Mouse (Mus musculus): ENCODE data around the gene Kif1b.

Gene Kif1b

DNA sequence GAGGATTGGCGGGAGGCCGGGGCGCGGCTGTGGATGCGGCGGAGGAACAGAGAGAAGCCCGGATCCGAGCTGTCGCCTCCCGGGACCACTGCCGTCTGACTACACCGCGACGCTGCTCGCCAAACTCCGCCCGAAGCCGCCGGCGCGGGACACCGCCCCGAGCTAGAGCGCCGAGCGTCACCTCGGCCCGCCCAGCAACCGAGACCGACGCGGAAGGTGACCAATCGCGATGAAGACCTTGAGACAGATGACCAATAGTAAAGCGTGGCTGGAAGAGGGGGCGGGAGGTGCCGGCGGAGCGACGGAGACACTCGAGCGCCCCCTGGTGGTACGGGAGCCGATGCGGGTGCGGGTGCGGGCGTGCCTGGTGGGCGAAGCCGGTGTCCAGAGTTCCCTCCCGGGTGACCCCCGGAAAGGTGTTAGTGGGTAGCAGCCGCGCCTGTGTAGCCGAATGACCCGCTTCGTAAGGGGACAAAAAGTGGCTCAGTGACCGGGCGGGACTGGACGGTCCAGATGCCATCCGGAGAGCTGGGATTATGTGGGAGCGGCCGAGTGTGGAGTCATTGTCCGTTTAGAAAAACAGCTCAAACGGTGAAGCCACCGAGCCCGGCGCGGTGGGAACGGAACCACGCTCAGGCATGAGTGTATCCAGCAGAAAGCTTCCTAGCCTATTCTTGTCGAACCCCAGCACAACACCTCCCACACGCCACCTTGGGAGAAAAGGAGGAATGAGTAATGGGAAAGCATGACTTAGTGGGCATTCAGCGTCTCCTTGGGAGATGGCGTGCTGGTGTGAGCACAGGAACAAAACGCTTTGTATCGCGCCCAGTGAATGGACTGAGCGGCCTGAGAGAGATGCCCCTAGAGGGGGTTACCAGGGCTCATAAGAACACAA, at the start of gene Kif1b:
Kif1b (minus strand) TSS at position 98 of the 895 bp plus-strand sequence.
- in situ Hi-C loops (cut with MboI; ENCODE audit: low pct_unique_long_range_greater_than_20kb in 1 of 2, low sequenced_read_pairs in 2 of 2, unreplicated experiment in 1 of 2): no loop called here

DNA sequence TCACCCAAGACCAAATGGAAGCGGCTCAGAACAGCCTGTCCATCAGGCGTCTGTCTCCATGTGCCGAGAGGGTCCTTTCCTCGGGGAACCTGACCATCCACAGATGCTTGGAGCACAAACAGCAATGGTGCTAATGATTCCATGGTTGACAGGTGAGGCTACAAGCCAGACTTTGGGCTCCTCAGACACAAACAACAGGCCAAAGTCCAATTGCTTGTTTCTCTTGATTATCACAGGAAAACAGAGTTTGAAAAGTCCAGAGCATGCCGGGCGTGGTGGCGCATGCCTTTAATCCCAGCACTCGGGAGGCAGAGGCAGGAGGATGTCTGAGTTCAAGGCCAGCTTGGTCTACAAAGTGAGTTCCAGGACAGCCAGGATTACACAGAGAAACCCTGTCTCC, 47.2 kb upstream of the Kif1b start:
- in situ Hi-C loops (cut with MboI; ENCODE audit: low pct_unique_long_range_greater_than_20kb in 1 of 2, low sequenced_read_pairs in 2 of 2, unreplicated experiment in 1 of 2): no loop called here

DNA sequence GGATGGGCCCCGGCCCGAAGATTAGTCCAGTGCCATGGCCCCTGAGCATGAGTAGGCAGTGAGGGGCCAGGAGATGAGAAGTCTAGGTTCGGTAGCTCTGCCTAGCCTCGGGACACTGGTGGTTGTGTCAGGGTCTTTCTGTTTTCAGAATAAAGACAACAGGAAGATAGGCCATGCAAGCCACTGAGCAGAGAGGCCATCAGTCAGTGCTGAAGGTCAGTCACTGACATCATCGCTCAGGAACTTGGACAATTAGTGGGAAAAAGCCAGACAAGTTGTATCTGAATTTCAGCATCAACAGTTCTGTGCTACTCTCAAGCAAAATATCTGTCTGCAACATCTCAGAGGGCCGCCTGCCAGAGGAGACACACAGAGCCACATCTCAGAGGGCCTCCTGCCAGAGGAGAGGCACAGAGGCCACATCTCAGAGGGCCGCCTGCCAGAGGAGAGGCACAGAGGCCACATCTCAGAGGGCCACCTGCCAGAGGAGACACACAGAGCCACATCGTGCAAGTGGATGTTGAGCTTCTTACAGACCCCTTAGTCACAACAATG, 44.2 kb upstream of the Kif1b start:
- in situ Hi-C loops (cut with MboI; ENCODE audit: low pct_unique_long_range_greater_than_20kb in 1 of 2, low sequenced_read_pairs in 2 of 2, unreplicated experiment in 1 of 2): no loop called here

DNA sequence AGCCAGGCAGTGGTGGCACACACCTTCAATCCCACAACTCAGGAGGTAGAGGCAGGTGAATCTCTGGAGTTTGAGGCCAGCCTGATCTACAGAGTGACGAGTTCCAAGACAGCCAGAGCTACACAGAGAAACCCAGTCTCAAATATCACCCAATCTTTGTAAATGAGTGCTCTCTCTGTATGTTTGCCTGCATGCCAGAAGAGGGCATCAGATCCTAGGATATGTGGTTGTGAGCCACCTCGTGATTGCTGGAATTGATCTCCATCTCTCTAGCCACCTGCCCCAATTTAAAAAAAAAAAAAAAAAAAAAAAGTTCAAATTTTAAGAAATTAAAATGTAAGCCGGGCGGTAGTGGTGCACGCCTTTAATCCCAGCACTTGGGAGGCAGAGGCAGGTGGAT, 41.5 kb upstream of the Kif1b start:
- in situ Hi-C loops (cut with MboI; ENCODE audit: low pct_unique_long_range_greater_than_20kb in 1 of 2, low sequenced_read_pairs in 2 of 2, unreplicated experiment in 1 of 2): no loop called here

DNA sequence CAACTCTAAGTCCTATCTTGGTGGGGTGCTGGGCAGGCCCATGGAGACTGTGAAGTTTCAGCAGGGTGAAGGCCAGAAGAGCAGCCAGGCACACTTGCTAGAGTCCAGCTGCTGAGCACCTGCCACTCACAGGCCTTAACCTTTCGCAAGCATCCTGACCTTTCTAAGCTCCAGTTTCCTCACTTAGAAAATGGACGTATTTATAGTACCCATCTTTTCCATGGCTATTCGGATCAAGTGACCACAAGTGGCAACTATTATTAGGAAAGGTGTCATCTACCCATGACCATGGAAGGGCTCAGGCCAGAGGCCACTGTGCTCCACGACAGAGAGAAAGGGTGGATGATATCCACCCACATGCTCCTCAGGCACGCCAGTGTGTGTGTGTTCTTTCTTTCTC, 38.4 kb upstream of the Kif1b start:
- in situ Hi-C loops (cut with MboI; ENCODE audit: low pct_unique_long_range_greater_than_20kb in 1 of 2, low sequenced_read_pairs in 2 of 2, unreplicated experiment in 1 of 2): no loop called here

DNA sequence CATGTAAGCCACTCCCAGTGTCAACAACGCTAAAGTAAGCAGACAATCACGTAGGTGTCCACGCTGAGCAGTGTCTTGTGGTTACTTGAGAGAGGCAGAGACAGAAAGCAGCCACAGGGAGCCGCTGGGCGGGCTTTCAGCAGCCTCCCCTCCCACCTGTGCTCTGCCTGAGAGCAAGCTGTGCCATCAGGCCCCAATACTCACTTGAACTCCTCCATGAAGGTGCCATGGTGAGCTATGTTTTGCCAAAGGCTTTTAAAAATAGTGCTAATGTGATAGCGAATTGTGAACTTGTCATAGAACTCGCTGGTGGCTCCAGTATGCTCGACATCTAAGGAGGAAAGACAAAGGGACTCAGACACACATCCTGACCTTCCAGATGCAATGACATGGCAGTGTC, 36.8 kb upstream of the Kif1b start:
- in situ Hi-C loops (cut with MboI; ENCODE audit: low pct_unique_long_range_greater_than_20kb in 1 of 2, low sequenced_read_pairs in 2 of 2, unreplicated experiment in 1 of 2): no loop called here

DNA sequence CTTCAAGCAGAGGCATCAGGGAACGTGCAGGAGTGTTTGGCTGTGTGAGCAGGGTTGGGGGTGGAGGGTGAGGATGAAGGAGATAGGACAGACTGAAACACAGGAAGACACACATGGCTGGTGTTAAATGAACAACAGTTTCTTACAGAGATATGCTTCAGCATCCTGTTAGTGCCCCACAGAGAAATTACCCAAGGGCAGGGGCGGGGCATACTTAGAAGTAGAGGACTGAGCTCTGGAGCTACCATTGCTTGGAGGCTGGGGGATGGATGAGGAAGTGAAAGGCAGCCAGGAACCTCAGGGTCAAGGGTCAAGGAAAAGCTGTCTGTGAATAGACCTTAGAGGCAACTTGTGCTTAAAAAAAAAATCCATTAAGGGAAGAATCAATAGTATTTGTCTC, 33.2 kb upstream of the Kif1b start:
- in situ Hi-C loops (cut with MboI; ENCODE audit: low pct_unique_long_range_greater_than_20kb in 1 of 2, low sequenced_read_pairs in 2 of 2, unreplicated experiment in 1 of 2): no loop called here

DNA sequence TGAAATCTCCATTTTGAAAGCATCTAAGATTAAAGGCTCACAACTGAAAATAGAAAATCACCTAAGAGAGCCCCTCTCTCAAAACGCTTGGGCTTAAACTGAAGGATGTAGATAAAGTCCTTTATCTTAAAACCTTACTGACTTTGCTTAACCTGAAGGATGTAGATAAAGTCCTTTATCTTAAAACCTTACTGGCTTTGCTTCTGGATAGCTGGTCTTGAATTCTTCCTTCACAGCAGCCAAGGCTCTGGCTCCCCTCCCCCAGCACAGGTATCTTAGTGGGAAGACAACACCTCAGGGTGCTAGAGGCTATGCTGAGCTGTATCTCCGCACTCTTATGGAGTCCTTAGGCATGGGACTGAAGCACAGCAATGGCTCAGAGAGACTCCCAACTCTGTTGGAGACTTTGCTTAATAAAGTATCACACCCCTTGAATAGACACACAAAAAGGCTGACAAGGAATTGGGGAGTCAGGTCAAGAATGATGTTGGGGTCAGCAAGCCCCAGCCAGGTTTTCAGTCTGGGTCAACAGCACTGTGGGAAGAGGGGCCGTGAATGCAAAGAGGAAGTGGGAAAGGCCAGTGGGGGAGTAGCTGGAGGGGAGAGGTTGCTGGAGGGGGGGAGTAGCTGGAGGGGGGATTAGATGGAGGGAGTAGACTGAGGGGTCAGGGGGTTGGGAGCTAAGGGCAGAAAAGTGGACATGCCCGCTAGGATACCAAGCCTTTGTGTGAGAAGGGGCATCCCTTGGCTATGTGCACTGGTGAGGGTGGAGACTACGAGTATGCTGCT, 32.1 kb upstream of the Kif1b start:
- in situ Hi-C loops (cut with MboI; ENCODE audit: low pct_unique_long_range_greater_than_20kb in 1 of 2, low sequenced_read_pairs in 2 of 2, unreplicated experiment in 1 of 2): no loop called here

DNA sequence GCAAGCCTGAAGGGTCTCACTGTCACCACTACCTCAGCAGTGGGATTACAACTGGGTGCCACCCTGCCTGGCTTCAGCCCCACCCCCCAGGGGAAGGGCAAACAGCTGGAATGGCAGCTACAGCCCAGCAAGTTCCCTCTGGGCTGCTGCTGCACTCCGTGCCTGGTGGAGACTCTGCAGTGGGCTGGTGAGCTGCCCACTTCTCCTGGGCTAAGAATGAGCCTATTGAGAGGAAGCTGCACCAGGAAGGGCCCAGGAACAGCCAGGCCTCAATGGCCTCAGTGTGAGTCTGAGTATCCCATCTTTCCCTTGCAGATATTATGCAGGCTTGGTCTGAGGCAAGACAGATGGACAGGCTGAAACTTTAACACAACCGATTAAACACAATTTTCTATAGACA, 30.6 kb upstream of the Kif1b start:
- in situ Hi-C loops (cut with MboI; ENCODE audit: low pct_unique_long_range_greater_than_20kb in 1 of 2, low sequenced_read_pairs in 2 of 2, unreplicated experiment in 1 of 2): no loop called here

DNA sequence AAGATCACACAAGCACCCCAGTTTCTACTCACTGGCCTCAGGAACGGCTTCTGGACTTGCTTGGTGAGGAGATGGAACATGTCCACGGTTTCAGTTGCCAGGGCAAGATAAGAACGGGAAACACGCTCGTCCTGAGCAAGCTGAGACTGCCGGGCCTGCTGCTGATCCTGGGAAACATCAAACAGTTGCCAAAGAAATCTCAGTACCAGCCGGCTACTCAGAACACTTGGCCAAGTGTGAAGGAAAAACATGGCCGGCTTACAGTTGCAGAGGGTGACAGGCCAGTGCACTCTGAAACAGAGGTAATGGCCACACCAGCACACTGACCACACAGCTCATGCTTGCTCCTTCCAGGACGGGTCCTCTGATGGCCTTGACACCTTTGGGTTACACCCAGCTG, 29.9 kb upstream of the Kif1b start:
- in situ Hi-C loops (cut with MboI; ENCODE audit: low pct_unique_long_range_greater_than_20kb in 1 of 2, low sequenced_read_pairs in 2 of 2, unreplicated experiment in 1 of 2): no loop called here

DNA sequence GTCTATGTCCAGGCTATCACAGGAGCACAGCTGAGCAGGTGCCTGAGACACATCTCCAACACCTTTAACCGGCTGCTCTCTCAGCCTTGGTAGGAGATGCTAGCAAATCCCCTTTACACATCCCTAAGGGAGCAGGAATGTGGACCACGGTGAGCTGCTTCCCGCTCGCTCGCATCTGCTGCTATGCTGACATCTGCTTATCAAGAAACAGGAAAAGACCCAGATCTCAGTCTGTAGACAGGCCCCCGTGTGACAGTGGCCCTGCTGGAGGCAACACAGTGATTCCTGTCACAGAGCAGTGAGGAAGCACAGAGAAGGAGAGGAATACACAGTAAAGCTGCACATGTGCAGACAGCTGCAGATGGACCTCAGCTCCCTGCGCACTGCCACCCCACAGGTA, 28.8 kb upstream of the Kif1b start:
- in situ Hi-C loops (cut with MboI; ENCODE audit: low pct_unique_long_range_greater_than_20kb in 1 of 2, low sequenced_read_pairs in 2 of 2, unreplicated experiment in 1 of 2): no loop called here

DNA sequence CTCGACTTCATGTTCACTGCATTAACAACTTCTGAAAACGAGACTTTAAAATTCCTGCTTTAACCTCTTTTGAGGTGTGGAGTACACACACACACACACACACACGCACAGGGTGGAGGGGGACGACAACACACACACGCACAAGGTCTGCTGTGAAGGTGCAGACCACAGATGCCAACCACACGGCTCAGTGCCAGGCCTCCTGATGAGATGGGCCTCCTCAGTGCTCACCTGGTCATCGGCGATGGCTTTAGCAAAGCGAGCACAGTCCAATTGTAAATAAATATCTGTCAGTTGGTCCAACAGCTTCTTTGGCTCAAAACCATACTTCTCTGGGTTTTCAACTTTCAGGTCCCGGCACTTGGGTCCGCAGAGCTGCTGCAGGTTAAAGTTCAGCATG, 27.4 kb upstream of the Kif1b start:
- in situ Hi-C loops (cut with MboI; ENCODE audit: low pct_unique_long_range_greater_than_20kb in 1 of 2, low sequenced_read_pairs in 2 of 2, unreplicated experiment in 1 of 2): no loop called here

DNA sequence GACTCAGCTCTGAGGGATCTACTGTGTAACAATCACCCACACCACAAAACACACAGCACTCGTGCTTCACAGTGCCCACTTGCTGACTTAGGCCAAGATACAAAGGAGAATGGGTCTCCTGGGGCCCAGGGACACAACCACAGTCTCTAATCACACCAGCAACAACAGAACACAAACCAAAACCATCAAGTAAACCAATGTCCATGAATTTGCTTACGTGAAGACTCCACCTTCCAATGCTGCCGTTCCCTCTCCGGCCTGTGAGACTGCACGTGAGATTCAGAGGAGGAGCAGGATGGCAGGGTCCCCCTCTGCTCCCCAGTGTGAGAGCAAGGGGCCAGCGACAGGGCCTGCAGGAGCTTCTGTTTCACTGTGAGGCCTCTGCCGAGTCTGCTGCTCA, 25.2 kb upstream of the Kif1b start:
- in situ Hi-C loops (cut with MboI; ENCODE audit: low pct_unique_long_range_greater_than_20kb in 1 of 2, low sequenced_read_pairs in 2 of 2, unreplicated experiment in 1 of 2): no loop called here

DNA sequence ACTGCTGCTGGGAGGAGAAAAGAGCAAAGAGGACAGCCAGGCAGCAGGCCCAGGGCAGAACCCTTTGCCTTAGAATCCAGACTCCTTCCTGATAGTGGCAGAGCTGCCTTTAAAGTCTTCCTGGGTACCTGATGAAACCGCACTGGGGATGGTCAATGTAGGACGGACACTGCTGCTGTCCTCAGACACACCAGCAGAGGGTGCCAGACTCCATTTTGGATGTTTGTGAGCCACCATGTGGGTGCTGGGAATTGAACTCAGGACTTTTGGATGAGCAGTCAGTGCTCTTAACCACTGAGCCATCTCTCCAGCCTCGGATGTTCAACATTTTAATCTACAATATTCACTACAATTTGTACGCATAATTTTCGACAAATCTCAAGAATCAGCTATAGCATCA, 23.0 kb upstream of the Kif1b start:
- in situ Hi-C loops (cut with MboI; ENCODE audit: low pct_unique_long_range_greater_than_20kb in 1 of 2, low sequenced_read_pairs in 2 of 2, unreplicated experiment in 1 of 2): no loop called here

DNA sequence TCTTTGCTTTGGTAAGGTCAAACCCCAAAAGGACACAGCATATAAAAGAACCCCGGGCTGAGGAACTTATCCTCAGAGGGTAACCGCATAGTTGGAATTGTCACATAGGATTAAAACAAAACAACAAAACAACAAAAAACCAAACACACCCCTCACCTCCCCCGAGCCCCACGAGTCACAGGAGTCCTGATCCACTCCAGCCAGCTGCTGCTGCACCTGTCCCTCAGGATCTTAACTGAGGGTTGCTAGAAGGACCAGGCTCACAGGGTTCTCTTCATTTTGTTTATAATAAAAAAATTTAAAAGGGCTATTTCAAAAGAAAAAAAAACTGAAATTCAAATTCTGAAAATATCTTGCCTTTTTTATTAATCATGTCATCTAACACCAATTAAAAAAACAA, 21.2 kb upstream of the Kif1b start:
- in situ Hi-C loops (cut with MboI; ENCODE audit: low pct_unique_long_range_greater_than_20kb in 1 of 2, low sequenced_read_pairs in 2 of 2, unreplicated experiment in 1 of 2): loop anchor here in 1 of 2 experiments (10.0 kb wide), 1 partner anchor 184 kb away; no protein-coding TSS in a partner anchor

DNA sequence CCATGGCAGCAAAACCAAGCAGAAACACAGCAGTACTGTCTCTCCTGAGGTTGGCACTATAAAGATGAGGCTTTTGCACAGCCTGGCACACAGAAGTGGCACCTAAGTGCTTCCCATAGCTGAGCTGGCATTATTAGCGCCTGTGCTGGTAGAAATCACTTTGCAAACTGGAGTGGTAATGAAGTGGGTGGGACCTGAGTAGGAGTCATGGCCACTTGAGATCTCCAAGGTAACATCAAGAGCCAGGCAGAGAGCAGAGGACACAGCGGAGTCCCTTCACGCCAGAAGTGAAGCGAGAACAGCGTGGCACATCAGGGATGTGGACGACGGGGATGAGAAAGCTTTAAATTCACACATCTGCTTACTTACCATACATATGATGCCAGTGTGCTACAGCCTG, 19.8 kb upstream of the Kif1b start:
- in situ Hi-C loops (cut with MboI; ENCODE audit: low pct_unique_long_range_greater_than_20kb in 1 of 2, low sequenced_read_pairs in 2 of 2, unreplicated experiment in 1 of 2): loop anchor here in 1 of 2 experiments (10.0 kb wide), 1 partner anchor 182 kb away; no protein-coding TSS in a partner anchor

DNA sequence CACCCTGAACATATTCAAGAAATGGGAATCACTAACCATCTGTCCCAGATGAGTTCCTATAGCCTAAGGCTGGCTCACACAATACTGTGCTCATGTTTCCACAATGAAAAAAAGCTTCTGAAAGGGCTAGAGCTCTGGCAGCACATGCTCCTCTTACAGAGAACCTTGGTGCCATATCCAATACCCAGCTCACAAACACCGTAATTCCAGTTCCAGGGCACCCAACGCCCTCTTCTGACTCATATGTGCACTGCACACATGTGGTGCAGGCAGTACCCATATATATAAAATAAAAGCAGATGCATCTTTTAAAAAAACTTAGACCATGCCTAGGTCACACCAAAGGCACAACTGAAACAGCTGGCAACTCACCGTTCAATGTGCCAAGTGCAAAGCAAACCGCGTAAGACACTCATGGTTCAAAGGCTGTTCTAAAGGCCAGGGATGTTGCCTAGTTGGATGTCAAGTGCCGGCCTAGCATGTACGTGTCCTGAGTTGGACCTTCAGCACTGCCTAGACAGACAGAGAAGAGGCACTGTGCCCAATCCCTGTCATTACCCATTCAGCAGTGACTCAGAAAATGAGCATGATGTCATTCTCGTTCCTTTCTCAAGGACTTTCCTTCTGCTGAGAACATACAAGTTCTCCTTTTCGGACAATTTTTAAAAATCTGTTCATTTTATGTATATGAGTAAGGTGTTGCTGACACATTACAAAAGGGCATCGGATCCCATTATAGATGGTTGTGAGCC, 18.1 kb upstream of the Kif1b start:
- in situ Hi-C loops (cut with MboI; ENCODE audit: low pct_unique_long_range_greater_than_20kb in 1 of 2, low sequenced_read_pairs in 2 of 2, unreplicated experiment in 1 of 2): loop anchor here in 1 of 2 experiments (10.0 kb wide), 1 partner anchor 181 kb away; no protein-coding TSS in a partner anchor

DNA sequence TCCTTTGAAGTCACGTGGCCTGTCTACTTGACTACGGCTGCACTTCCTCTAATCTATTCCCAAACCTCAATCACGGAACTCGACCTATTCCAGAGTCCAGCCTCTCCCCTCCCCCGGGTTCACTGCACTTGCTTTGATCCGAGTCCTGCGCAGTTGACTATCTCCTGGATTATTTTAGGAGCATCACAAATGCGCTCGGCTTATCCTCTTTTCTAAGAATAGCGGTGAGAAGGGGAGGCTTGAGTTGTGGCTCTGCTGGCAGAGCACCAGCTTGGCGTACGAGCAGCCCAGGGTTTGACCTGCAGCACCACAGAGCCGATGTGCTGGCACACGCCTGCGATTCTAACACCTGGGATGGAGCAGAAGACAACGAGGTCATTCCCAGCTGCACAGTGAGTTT, 16.2 kb upstream of the Kif1b start:
- in situ Hi-C loops (cut with MboI; ENCODE audit: low pct_unique_long_range_greater_than_20kb in 1 of 2, low sequenced_read_pairs in 2 of 2, unreplicated experiment in 1 of 2): loop anchor here in 1 of 2 experiments (10.0 kb wide), 1 partner anchor 179 kb away; no protein-coding TSS in a partner anchor
